Mouse (Mus musculus) liver, adult 2 months (tissue): ENCODE measurements around the gene Rbbp4. TPM values are rescaled to one million over a fixed set of nuclear protein-coding genes. Genes with fewer than 3 reads are reported as not detected.

Experiments used
- DNase-seq: peaks from one replicate; pipeline ENCODE4 v3.0.0-alpha.2; 2011; ENCODE audit warnings: low read depth, low spot score; ENCODE audit errors: extremely low read depth
- H3K27ac ChIP-seq: fragments of 200-500 bp; replicated peaks from 2 replicates; pipeline ENCODE4 v1.5.1; 2012; ENCODE audit warnings: low read depth, mild to moderate bottlenecking, control low read depth, inconsistent platforms, low read length; ENCODE audit not compliant: insufficient read depth
- H3K27me3 ChIP-seq: fragments of 200-500 bp; 2 replicates; pipeline ENCODE4 v1.6.1; 2012; ENCODE audit warnings: mild to moderate bottlenecking, moderate library complexity, low read length, inconsistent platforms; ENCODE audit not compliant: control insufficient read depth, insufficient read depth
- H3K36me3 ChIP-seq: fragments of 200-500 bp; 2 replicates; pipeline ENCODE4 v1.6.1; 2012; ENCODE audit warnings: low read length, inconsistent platforms; ENCODE audit not compliant: control insufficient read depth, insufficient read depth
- H3K4me1 ChIP-seq: fragments of 200-500 bp; 2 replicates; pipeline ENCODE4 v1.6.1; 2011; ENCODE audit warnings: low read length; ENCODE audit not compliant: control insufficient read depth, insufficient read depth
- H3K4me3 ChIP-seq: fragments of 200-500 bp; 2 replicates; pipeline ENCODE4 v1.5.1; 2011; ENCODE audit warnings: low read depth, mild to moderate bottlenecking, control low read depth, low read length, moderate library complexity; ENCODE audit not compliant: insufficient read depth
- H3K79me2 ChIP-seq: fragments of 200-500 bp; 2 replicates; pipeline ENCODE4 v1.6.1; 2012; ENCODE audit warnings: inconsistent platforms, mild to moderate bottlenecking, low read length, moderate library complexity; ENCODE audit not compliant: control insufficient read depth, insufficient read depth
- H3K9ac ChIP-seq: fragments of 200-500 bp; 2 replicates; pipeline ENCODE4 v1.6.1; 2012; ENCODE audit warnings: low read depth, mild to moderate bottlenecking, control low read depth, inconsistent platforms, low read length
- CTCF ChIP-seq: fragments of 200-500 bp; IDR thresholded peaks from 2 replicates; pipeline ENCODE4 v1.5.1; 2011; ENCODE audit warnings: low read depth, low read length, control low read depth
- POLR2A ChIP-seq: fragments of 200-500 bp; IDR thresholded peaks from 2 replicates; pipeline ENCODE4 v1.6.1; 2011; ENCODE audit warnings: low read length, control low read depth; ENCODE audit not compliant: insufficient read depth; ENCODE audit errors: extremely low read depth
- WGBS: fragments of 180-500 bp; shearing (Covaris S2); methylation state at CpG from one replicate; pipeline ENCODE4 v1.1.7; 2018; 5-methylcytosine and 5-hydroxymethylcytosine counted together
- polyA plus RNA-seq: library from polyadenylated mRNA; depleted of rRNA; stranded (reverse); fragments of >200 nt; gene quantifications from 2 replicates; pipeline ENCODE4 v1.2.3, GENCODE M21; 2012; rRNA removed
- total RNA-seq: library from RNA; depleted of rRNA; stranded (reverse); fragments of >200 nt; gene quantifications from 2 replicates; pipeline ENCODE4 v1.2.3, GENCODE M21; 2014; rRNA removed

The Rbbp4 gene
- total and polyA plus RNA-seq, 2 experiments, result 17.2 to 40.3 TPM

GRCm38 (mm10) chr4:129260678-129261077 lies 74.5 kb downstream of the Rbbp4 start:
- no peak overlapping the region for H3K4me3 ChIP-seq
- H3K27ac ChIP-seq, result no peak overlapping the region
- no peaks in the 10 kb centered on the region for H3K79me2 ChIP-seq
- 72% methylated on average over 6 of the region's 6 CpGs for WGBS
- DNase-seq, result no peak
- H3K4me1 ChIP-seq, result peaks cover 3% of the 10 kb centered on the region; the same call in 1 of the 2 replicates
- H3K27me3 ChIP-seq, result no peaks in the 10 kb centered on the region
- no peak for TF ChIP-seq POLR2A
- no peak for TF ChIP-seq CTCF
- H3K9ac ChIP-seq, result no peak overlapping the region
- H3K36me3 ChIP-seq, result no peaks in the 10 kb centered on the region

GRCm38 (mm10) chr4:129259101-129259500 lies 76.1 kb downstream of the Rbbp4 start:
- H3K27ac ChIP-seq, result no peak overlapping the region
- no peaks in the 10 kb centered on the region for H3K27me3 ChIP-seq
- H3K79me2 ChIP-seq, result no peaks in the 10 kb centered on the region
- H3K4me1 ChIP-seq, result peaks cover 3% of the 10 kb centered on the region; the same call in 1 of the 2 replicates
- H3K36me3 ChIP-seq, result no peaks in the 10 kb centered on the region
- no peak overlapping the region for H3K9ac ChIP-seq
- TF ChIP-seq CTCF (no peak), POLR2A (no peak)
- no peak overlapping the region for H3K4me3 ChIP-seq
- WGBS, result 71% methylated on average over 4 of the region's 4 CpGs
- DNase-seq, result no peak

Other genes with a start within 250 kb of the Rbbp4 start
- gene Tmem54, start 229.8 kb downstream of the Rbbp4 start, total RNA-seq, result 0.13 TPM in 1 of 2 replicates, not detected in the other
- 0.37 and 0.65 TPM in 2 replicates for gene Tmem54, start 229.8 kb downstream of the Rbbp4 start, polyA plus RNA-seq
- 0.18 and 0.47 TPM in 2 replicates for gene Hpca, start 213.3 kb downstream of the Rbbp4 start, total RNA-seq
- 0.23 and 0.27 TPM in 2 replicates for gene Hpca, start 213.3 kb downstream of the Rbbp4 start, polyA plus RNA-seq
- gene Fndc5, start 198.4 kb downstream of the Rbbp4 start, total RNA-seq, result 0.54 and 0.83 TPM in 2 replicates
- 0.17 and 0.87 TPM in 2 replicates for gene Fndc5, start 198.4 kb downstream of the Rbbp4 start, polyA plus RNA-seq
- 13.4 TPM in 2 replicates for gene S100pbp, start 145.6 kb downstream of the Rbbp4 start, total RNA-seq
- gene S100pbp, start 145.6 kb downstream of the Rbbp4 start, polyA plus RNA-seq, result 7.3 and 10.0 TPM in 2 replicates
- gene Yars, start 145.6 kb downstream of the Rbbp4 start, total RNA-seq, result 17.2 and 18.5 TPM in 2 replicates
- gene Yars, start 145.6 kb downstream of the Rbbp4 start, polyA plus RNA-seq, result 10.7 and 15.3 TPM in 2 replicates
- 8.9 and 17.9 TPM in 2 replicates for gene C77080, start 74.0 kb downstream of the Rbbp4 start, total RNA-seq
- 46.6 and 60.7 TPM in 2 replicates for gene C77080, start 74.0 kb downstream of the Rbbp4 start, polyA plus RNA-seq
- not detected in 2 replicates for gene Sync, start 47.8 kb downstream of the Rbbp4 start, total RNA-seq
- 0.04 and 0.05 TPM in 2 replicates for gene Sync, start 47.8 kb downstream of the Rbbp4 start, polyA plus RNA-seq
- gene Zbtb8os, start 325 bp upstream of the Rbbp4 start, total RNA-seq, result 24.7 and 32.8 TPM in 2 replicates
- gene Zbtb8os, start 325 bp upstream of the Rbbp4 start, polyA plus RNA-seq, result 14.7 and 16.7 TPM in 2 replicates
- 1.3 and 1.7 TPM in 2 replicates for gene Zbtb8a, start 42.7 kb upstream of the Rbbp4 start, total RNA-seq
- 1.6 and 1.7 TPM in 2 replicates for gene Zbtb8a, start 42.7 kb upstream of the Rbbp4 start, polyA plus RNA-seq
- 0.07 TPM in 1 of 2 replicates, not detected in the other for gene Zbtb8b, start 105.5 kb upstream of the Rbbp4 start, total RNA-seq
- 0.04 TPM in 1 of 2 replicates, not detected in the other for gene Zbtb8b, start 105.5 kb upstream of the Rbbp4 start, polyA plus RNA-seq
- 22.1 and 26.6 TPM in 2 replicates for gene Bsdc1, start 126.2 kb upstream of the Rbbp4 start, total RNA-seq
- gene Bsdc1, start 126.2 kb upstream of the Rbbp4 start, polyA plus RNA-seq, result 14.5 and 19.3 TPM in 2 replicates
- gene Tssk3, start 155.7 kb upstream of the Rbbp4 start, total RNA-seq, result not detected in 2 replicates
- gene Tssk3, start 155.7 kb upstream of the Rbbp4 start, polyA plus RNA-seq, result not detected in 2 replicates
- not detected in 2 replicates for gene Fam229a, start 155.8 kb upstream of the Rbbp4 start, total RNA-seq
- 0.38 TPM in 1 of 2 replicates, not detected in the other for gene Fam229a, start 155.8 kb upstream of the Rbbp4 start, polyA plus RNA-seq
- gene Marcksl1, start 178.2 kb upstream of the Rbbp4 start, total RNA-seq, result 5.3 and 9.9 TPM in 2 replicates
- 7.7 and 11.1 TPM in 2 replicates for gene Marcksl1, start 178.2 kb upstream of the Rbbp4 start, polyA plus RNA-seq
- gene Hdac1, start 207.3 kb upstream of the Rbbp4 start, total RNA-seq, result 16.8 and 20.5 TPM in 2 replicates
- gene Hdac1, start 207.3 kb upstream of the Rbbp4 start, polyA plus RNA-seq, result 15.8 and 18.1 TPM in 2 replicates
- 0.92 and 1.1 TPM in 2 replicates for gene Lck, start 238.3 kb upstream of the Rbbp4 start, total RNA-seq
- gene Lck, start 238.3 kb upstream of the Rbbp4 start, polyA plus RNA-seq, result 1.7 and 1.9 TPM in 2 replicates
- 11.8 and 14.4 TPM in 2 replicates for gene Fam167b, start 243.2 kb upstream of the Rbbp4 start, total RNA-seq
- gene Fam167b, start 243.2 kb upstream of the Rbbp4 start, polyA plus RNA-seq, result 17.5 and 20.3 TPM in 2 replicates